Mouse (Mus musculus) bone marrow, adult 2 months (tissue): ENCODE measurements around the gene Tmem229a. TPM values are rescaled to one million over a fixed set of nuclear protein-coding genes. Genes with fewer than 3 reads are reported as not detected.

Experiments used
- H3K27ac ChIP-seq: fragments of 200-500 bp; 2 replicates; pipeline ENCODE4 v1.5.1; 2012; ENCODE audit warnings: low read depth, mild to moderate bottlenecking, control low read depth, inconsistent platforms, low read length; ENCODE audit not compliant: control insufficient read depth, poor library complexity, insufficient read depth
- H3K4me1 ChIP-seq: fragments of 200-500 bp; 2 replicates; pipeline ENCODE4 v1.6.1; 2011; ENCODE audit warnings: low read length; ENCODE audit not compliant: control insufficient read depth, insufficient read depth
- H3K4me3 ChIP-seq: fragments of 200-500 bp; replicated peaks from 2 replicates; pipeline ENCODE3; 2011; ENCODE audit warnings: mild to moderate bottlenecking, low read depth, low read length, control low read depth; ENCODE audit not compliant: control insufficient read depth
- CTCF ChIP-seq: fragments of 200-500 bp; IDR thresholded peaks from 2 replicates; pipeline ENCODE4 v1.5.1; 2011; ENCODE audit warnings: low read length, control low read depth; ENCODE audit not compliant: control insufficient read depth, insufficient read depth
- POLR2A ChIP-seq: fragments of 200-500 bp; IDR thresholded peaks from 2 replicates; pipeline ENCODE4 v1.6.1; 2011; ENCODE audit warnings: low read depth, mild to moderate bottlenecking, control low read depth, low read length, borderline replicate concordance; ENCODE audit not compliant: control insufficient read depth
- WGBS: fragments of 180-500 bp; shearing (Covaris S2); methylation state at CpG from one replicate; pipeline ENCODE4 v1.1.7; 2018; 5-methylcytosine and 5-hydroxymethylcytosine counted together
- polyA plus RNA-seq: library from polyadenylated mRNA; stranded (reverse); fragments of >200 nt; gene quantifications from 2 replicates; pipeline ENCODE4 v1.2.4, GENCODE M21; 2011; ENCODE audit warnings: low replicate concordance; ENCODE audit not compliant: missing spikeins, insufficient read depth, insufficient read length

The Tmem229a gene
- polyA plus RNA-seq, 1 experiment = 0.30 TPM

DNA sequence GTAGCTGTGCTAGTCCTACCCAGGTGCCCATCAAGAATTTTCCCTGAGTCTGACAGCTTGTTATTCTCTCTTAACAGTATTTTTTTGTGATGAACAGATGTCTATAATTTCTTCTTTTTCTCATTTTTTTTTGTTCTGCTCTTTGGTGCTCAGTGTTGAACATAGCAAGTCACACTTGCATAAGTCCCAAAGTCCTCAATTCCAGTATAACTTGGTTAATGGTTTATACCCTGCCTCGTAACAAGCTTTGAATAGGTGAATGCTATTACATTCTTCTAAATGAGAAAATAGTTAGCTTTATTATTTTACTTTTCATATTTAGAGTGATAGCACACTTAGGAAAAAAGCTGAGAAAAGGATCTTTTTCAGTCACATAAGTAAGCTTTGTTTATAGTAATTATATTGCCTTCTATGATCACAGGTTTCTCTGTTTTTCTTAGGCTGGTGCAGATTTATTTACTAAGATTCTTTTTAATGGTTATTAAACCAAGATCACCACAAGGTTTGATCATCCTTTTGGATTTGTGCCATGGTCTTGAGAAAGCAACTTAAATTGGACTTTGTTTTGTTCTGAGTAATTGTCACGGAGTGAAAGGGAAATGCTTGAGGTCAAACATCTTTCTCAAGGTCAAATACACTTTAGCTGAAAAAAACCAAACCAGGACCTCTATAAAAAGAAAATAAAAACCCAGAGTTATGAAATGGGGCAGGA is 45.9 kb downstream of the Tmem229a start:
- TF ChIP-seq POLR2A (no peak), CTCF (no peak)
- H3K4me1 ChIP-seq = no peaks in the 10 kb centered on the region
- H3K27ac ChIP-seq = no peak overlapping the region
- H3K4me3 ChIP-seq = no peak overlapping the region
- WGBS = 51% methylated on average over 2 of the region's 2 CpGs

DNA sequence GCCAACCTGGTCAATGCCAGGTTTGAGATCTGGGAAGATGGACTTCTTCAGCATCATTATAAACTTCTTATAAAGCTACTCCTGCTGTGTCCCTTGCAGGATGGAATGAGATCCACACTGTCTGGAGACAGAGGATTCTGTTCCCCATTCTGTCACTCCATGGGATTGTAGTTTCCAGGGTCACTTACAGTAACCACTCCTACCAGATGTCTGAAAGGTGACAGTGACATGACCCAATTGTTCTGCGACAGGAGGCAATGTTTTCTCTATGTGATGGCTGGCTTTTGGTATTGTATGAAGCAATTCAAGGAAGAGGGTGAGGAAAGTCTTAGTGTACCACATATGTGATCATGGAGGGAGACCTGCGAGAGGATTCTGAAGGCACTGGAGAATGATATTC is 48.3 kb downstream of the Tmem229a start:
- Histone ChIP-seq H3K27ac (no peak overlapping the region), H3K4me1 (no peaks in the 10 kb centered on the region), H3K4me3 (no peak overlapping the region)
- 71% methylated on average over 2 of the region's 2 CpGs for WGBS
- TF ChIP-seq POLR2A (no peak), CTCF (no peak)

DNA sequence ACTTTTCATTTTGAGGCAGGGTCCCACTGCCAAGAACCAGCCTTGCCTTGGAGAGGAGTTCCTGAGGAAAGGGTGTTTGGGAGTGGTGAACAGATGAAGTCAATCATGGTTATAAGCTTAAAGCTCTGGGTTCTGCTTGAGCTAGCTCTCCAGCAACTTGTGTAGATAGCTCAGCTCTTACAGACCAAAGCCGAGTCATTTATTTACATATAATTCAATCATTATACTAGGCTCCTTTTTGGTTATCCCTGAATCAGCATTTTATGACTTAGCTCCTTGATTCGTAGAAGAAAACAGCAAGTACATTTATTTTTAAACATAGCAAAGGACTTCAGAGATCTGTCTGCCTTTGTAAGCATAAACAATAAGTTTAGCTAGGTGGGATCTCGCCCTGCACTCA is 51.0 kb downstream of the Tmem229a start:
- TF ChIP-seq CTCF (no peak), POLR2A (no peak)
- no peak overlapping the region for H3K27ac ChIP-seq
- no peaks in the 10 kb centered on the region for H3K4me1 ChIP-seq
- 69% methylated on average over 3 of the region's 3 CpGs for WGBS
- H3K4me3 ChIP-seq = no peak overlapping the region

Other genes with a start within 250 kb of the Tmem229a start
- gene Hyal6, start 223.1 kb downstream of the Tmem229a start, polyA plus RNA-seq = not detected in 2 replicates
- not detected in 2 replicates for gene Hyal4, start 208.0 kb downstream of the Tmem229a start, polyA plus RNA-seq
- not detected in 2 replicates for gene Spam1, start 165.1 kb downstream of the Tmem229a start, polyA plus RNA-seq
- gene Hyal5, start 98.3 kb downstream of the Tmem229a start, polyA plus RNA-seq = not detected in 2 replicates